Mouse (Mus musculus) heart, adult 8-10 months (tissue): ENCODE results near the gene Nos1. TPM values are rescaled to one million over a fixed set of nuclear protein-coding genes. Genes with fewer than 3 reads are reported as not detected.
A peak's percentile ranks its signal among the peaks of the same experiment; 100 is the strongest.
"Not testable (repeated sequence)": the region's sequence is repeated elsewhere in the genome, so short reads cannot be mapped to it uniquely, and the experiment has no call there.

Source experiments
- DNase-seq: peaks from one replicate; pipeline ENCODE4 v3.0.0; 2022; ENCODE audit warnings: low spot score
- total RNA-seq, 4 experiments: library from RNA; stranded (reverse); gene quantifications; 2 replicates each; pipeline ENCODE4 v1.2.4; 2022

The Nos1 gene
- total RNA-seq, 4 experiments from 2014 or later = 0.31 to 0.57 (median 0.48) TPM

GRCm38 (mm10) chr5:117839501-117839900 lies 58.7 kb downstream of the Nos1 start:
- DNase-seq = no peak

- no peak for DNase-seq
Measured at GRCm38 (mm10) chr5:117840203-117840602, 59.4 kb downstream of the Nos1 start.

- no peak for DNase-seq
Measured at GRCm38 (mm10) chr5:117840988-117841387, 60.2 kb downstream of the Nos1 start.

GRCm38 (mm10) chr5:117841651-117842347 lies 61.0 kb downstream of the Nos1 start:
- peak; percentile 18 for DNase-seq

GRCm38 (mm10) chr5:117842699-117843098 lies 61.9 kb downstream of the Nos1 start:
- no peak for DNase-seq

GRCm38 (mm10) chr5:117844611-117845010 lies 63.8 kb downstream of the Nos1 start:
- no peak for DNase-seq

- no peak for DNase-seq
Measured at GRCm38 (mm10) chr5:117850474-117850873, 69.6 kb downstream of the Nos1 start.

GRCm38 (mm10) chr5:117853741-117854140 lies 72.9 kb downstream of the Nos1 start:
- no peak for DNase-seq

GRCm38 (mm10) chr5:117864588-117865300 lies 83.9 kb downstream of the Nos1 start:
- no peak for DNase-seq

GRCm38 (mm10) chr5:117865876-117866275 lies 85.0 kb downstream of the Nos1 start:
- DNase-seq = no peak

GRCm38 (mm10) chr5:117871614-117872013 lies 90.8 kb downstream of the Nos1 start:
- no peak for DNase-seq

GRCm38 (mm10) chr5:117873807-117874206 lies 93.0 kb downstream of the Nos1 start:
- DNase-seq = no peak

- DNase-seq = no peak
Measured at GRCm38 (mm10) chr5:117874236-117874635, 93.4 kb downstream of the Nos1 start.

GRCm38 (mm10) chr5:117879136-117879535 lies 98.3 kb downstream of the Nos1 start:
- DNase-seq = no peak

- no peak for DNase-seq
Measured at GRCm38 (mm10) chr5:117880916-117881555, 100.2 kb downstream of the Nos1 start.

- not testable (repeated sequence) for DNase-seq
Measured at GRCm38 (mm10) chr5:117882411-117882810, 101.6 kb downstream of the Nos1 start.

- DNase-seq = peak; percentile 2
Measured at GRCm38 (mm10) chr5:117884991-117885390, 104.2 kb downstream of the Nos1 start.

GRCm38 (mm10) chr5:117888126-117888525 lies 107.3 kb downstream of the Nos1 start:
- no peak for DNase-seq

GRCm38 (mm10) chr5:117888946-117889345 lies 108.1 kb downstream of the Nos1 start:
- DNase-seq = no peak

- no peak for DNase-seq
Measured at GRCm38 (mm10) chr5:117889571-117889970, 108.7 kb downstream of the Nos1 start.

- no peak for DNase-seq
Measured at GRCm38 (mm10) chr5:117890871-117891270, 110.0 kb downstream of the Nos1 start.

- DNase-seq = no peak
Measured at GRCm38 (mm10) chr5:117891545-117891944, 110.7 kb downstream of the Nos1 start.

- DNase-seq = no peak
Measured at GRCm38 (mm10) chr5:117894050-117894449, 113.2 kb downstream of the Nos1 start.
